Mouse (Mus musculus): ENCODE results near the gene Ticam1. TPM values are rescaled to one million over a fixed set of nuclear protein-coding genes. Genes with fewer than 3 reads are reported as not detected.

The Ticam1 gene
- polyA plus RNA-seq, 1 experiment from 2014 or later = 1.6 TPM

GRCm38 (mm10) chr17:56303847-56304586 is 27.4 kb upstream of the Ticam1 start:
- Histone ChIP-seq H3K4me1 (ENCODE audit: control insufficient read depth, insufficient read depth, low read length) (peaks cover 17% of the 10 kb centered on the region), H3K27ac (replicated peaks; ENCODE audit: low read depth, low read length) (0 out of 2 replicates have a peak overlapping the region, but pooled peaks have one; percentile 32), H3K9me3 (ENCODE audit: control insufficient read depth, low read length) (no peaks in the 10 kb centered on the region), H3K4me3 (replicated peaks; ENCODE audit: low read depth, low read length) (peak overlapping the region; percentile 73), H3K9ac (replicated peaks; ENCODE audit: low read length) (peak overlapping the region; percentile 53), H3K36me3 (ENCODE audit: control insufficient read depth, insufficient read depth, low read length) (0 out of 2 replicates have a peak, but pooled peaks cover 2% of the 10 kb centered on the region), H3K4me2 (ENCODE audit: low read length) (peak overlapping the region; percentile 86), H3K27me3 (ENCODE audit: control insufficient read depth, insufficient read depth, low read length) (no peaks in the 10 kb centered on the region)
- under 1% methylated on average over 68 of the region's 68 CpGs for WGBS
- ATAC-seq (ENCODE audit: low FRiP score, low TSS enrichment) = peak; percentile 95
- DNase-seq = peak; percentile 97

- H3K27me3 ChIP-seq (ENCODE audit: control insufficient read depth, insufficient read depth, low read length) = no peaks in the 10 kb centered on the region
- H3K9me3 ChIP-seq (ENCODE audit: control insufficient read depth, low read length) = no peaks in the 10 kb centered on the region
- peak within 1 kb of the TSS; percentile 53; the same call in 1 of the 2 replicates for H3K9ac ChIP-seq (replicated peaks; ENCODE audit: low read length)
- H3K4me3 ChIP-seq (replicated peaks; ENCODE audit: low read depth, low read length) = peak within 1 kb of the TSS; percentile 73
- peaks cover 17% of the 10 kb centered on the region for H3K4me1 ChIP-seq (ENCODE audit: control insufficient read depth, insufficient read depth, low read length)
- under 1% methylated on average over 43 of the region's 43 CpGs for WGBS
- H3K4me2 ChIP-seq (ENCODE audit: low read length) = peak within 1 kb of the TSS; percentile 86
- peak; percentile 57 for DNase-seq
- ATAC-seq (ENCODE audit: low FRiP score, low TSS enrichment) = peak; percentile 15
- H3K36me3 ChIP-seq (ENCODE audit: control insufficient read depth, insufficient read depth, low read length) = no peaks in the 10 kb centered on the region
- 0 out of 2 replicates have a peak within 1 kb of the TSS, but pooled peaks have one; percentile 32 for H3K27ac ChIP-seq (replicated peaks; ENCODE audit: low read depth, low read length)
Observed at GRCm38 (mm10) chr17:56303160-56303846, 26.7 kb upstream of the Ticam1 start, which contains the start of gene Uhrf1. TSS of gene Uhrf1 (plus strand) at chr17:56303321.

- DNase-seq (no peak), ATAC-seq (ENCODE audit: low FRiP score, low TSS enrichment) (no peak)
- H3K9ac ChIP-seq (replicated peaks; ENCODE audit: low read length) = no peak overlapping the region
- no peaks in the 10 kb centered on the region for H3K27me3 ChIP-seq (ENCODE audit: control insufficient read depth, insufficient read depth, low read length)
- 13% methylated on average over 13 of the region's 13 CpGs for WGBS
- no peak overlapping the region for H3K4me3 ChIP-seq (replicated peaks; ENCODE audit: low read depth, low read length)
- no peaks in the 10 kb centered on the region for H3K36me3 ChIP-seq (ENCODE audit: control insufficient read depth, insufficient read depth, low read length)
- peak overlapping the region; percentile 86; the same call in 1 of the 2 replicates for H3K4me2 ChIP-seq (ENCODE audit: low read length)
- peaks cover 17% of the 10 kb centered on the region for H3K4me1 ChIP-seq (ENCODE audit: control insufficient read depth, insufficient read depth, low read length)
- no peaks in the 10 kb centered on the region for H3K9me3 ChIP-seq (ENCODE audit: control insufficient read depth, low read length)
- H3K27ac ChIP-seq (replicated peaks; ENCODE audit: low read depth, low read length) = no peak overlapping the region
Observed at GRCm38 (mm10) chr17:56302363-56302996, 25.9 kb upstream of the Ticam1 start.

GRCm38 (mm10) chr17:56300186-56300585 is 23.6 kb upstream of the Ticam1 start, which contains the start of gene Arrdc5:
TSS of gene Arrdc5 (minus strand) at chr17:56300286.
- H3K4me1 ChIP-seq (ENCODE audit: control insufficient read depth, insufficient read depth, low read length) = peaks cover 17% of the 10 kb centered on the region
- WGBS = 95% methylated on average over 9 of the region's 9 CpGs
- H3K4me3 ChIP-seq (replicated peaks; ENCODE audit: low read depth, low read length) = no peak within 1 kb of the TSS
- no peak within 1 kb of the TSS for H3K4me2 ChIP-seq (ENCODE audit: low read length)
- DNase-seq = no peak
- H3K27ac ChIP-seq (replicated peaks; ENCODE audit: low read depth, low read length) = no peak within 1 kb of the TSS
- H3K9me3 ChIP-seq (ENCODE audit: control insufficient read depth, low read length) = no peaks in the 10 kb centered on the region
- no peaks in the 10 kb centered on the region for H3K36me3 ChIP-seq (ENCODE audit: control insufficient read depth, insufficient read depth, low read length)
- H3K27me3 ChIP-seq (ENCODE audit: control insufficient read depth, insufficient read depth, low read length) = no peaks in the 10 kb centered on the region
- no peak within 1 kb of the TSS for H3K9ac ChIP-seq (replicated peaks; ENCODE audit: low read length)
- ATAC-seq (ENCODE audit: low FRiP score, low TSS enrichment) = no peak

- Histone ChIP-seq H3K9ac (replicated peaks; ENCODE audit: low read length) (no peak overlapping the region), H3K36me3 (ENCODE audit: control insufficient read depth, insufficient read depth, low read length) (no peaks in the 10 kb centered on the region), H3K27me3 (ENCODE audit: control insufficient read depth, insufficient read depth, low read length) (no peaks in the 10 kb centered on the region), H3K9me3 (ENCODE audit: control insufficient read depth, low read length) (no peaks in the 10 kb centered on the region), H3K4me3 (replicated peaks; ENCODE audit: low read depth, low read length) (no peak overlapping the region), H3K4me1 (ENCODE audit: control insufficient read depth, insufficient read depth, low read length) (peaks cover 3% of the 10 kb centered on the region), H3K4me2 (ENCODE audit: low read length) (no peak overlapping the region), H3K27ac (replicated peaks; ENCODE audit: low read depth, low read length) (no peak overlapping the region)
- DNase-seq (no peak), ATAC-seq (ENCODE audit: low FRiP score, low TSS enrichment) (no peak)
- WGBS = 97% methylated on average over 1 of the region's 1 CpGs
Observed at GRCm38 (mm10) chr17:56298238-56298637, 21.7 kb upstream of the Ticam1 start.

- Histone ChIP-seq H3K4me1 (ENCODE audit: control insufficient read depth, insufficient read depth, low read length) (peaks cover 4% of the 10 kb centered on the region; the same call in 1 of the 2 replicates), H3K4me2 (ENCODE audit: low read length) (no peak overlapping the region), H3K27me3 (ENCODE audit: control insufficient read depth, insufficient read depth, low read length) (no peaks in the 10 kb centered on the region), H3K9me3 (ENCODE audit: control insufficient read depth, low read length) (no peaks in the 10 kb centered on the region), H3K4me3 (replicated peaks; ENCODE audit: low read depth, low read length) (no peak overlapping the region), H3K9ac (replicated peaks; ENCODE audit: low read length) (no peak overlapping the region), H3K36me3 (ENCODE audit: control insufficient read depth, insufficient read depth, low read length) (no peaks in the 10 kb centered on the region), H3K27ac (replicated peaks; ENCODE audit: low read depth, low read length) (no peak overlapping the region)
- DNase-seq = no peak
- no peak for ATAC-seq (ENCODE audit: low FRiP score, low TSS enrichment)
- 83% methylated on average over 1 of the region's 1 CpGs for WGBS
Observed at GRCm38 (mm10) chr17:56296201-56296600, 19.6 kb upstream of the Ticam1 start.

GRCm38 (mm10) chr17:56294241-56294640 is 17.7 kb upstream of the Ticam1 start:
- Histone ChIP-seq H3K36me3 (ENCODE audit: control insufficient read depth, insufficient read depth, low read length) (no peaks in the 10 kb centered on the region), H3K27me3 (ENCODE audit: control insufficient read depth, insufficient read depth, low read length) (no peaks in the 10 kb centered on the region), H3K27ac (replicated peaks; ENCODE audit: low read depth, low read length) (no peak overlapping the region), H3K4me3 (replicated peaks; ENCODE audit: low read depth, low read length) (no peak overlapping the region), H3K9me3 (ENCODE audit: control insufficient read depth, low read length) (no peaks in the 10 kb centered on the region), H3K4me2 (ENCODE audit: low read length) (no peak overlapping the region), H3K9ac (replicated peaks; ENCODE audit: low read length) (no peak overlapping the region), H3K4me1 (ENCODE audit: control insufficient read depth, insufficient read depth, low read length) (peaks cover 18% of the 10 kb centered on the region)
- DNase-seq = no peak
- no peak for ATAC-seq (ENCODE audit: low FRiP score, low TSS enrichment)
- 91% methylated on average over 19 of the region's 19 CpGs for WGBS

- ATAC-seq (ENCODE audit: low FRiP score, low TSS enrichment) (no peak), DNase-seq (no peak)
- Histone ChIP-seq H3K36me3 (ENCODE audit: control insufficient read depth, insufficient read depth, low read length) (no peaks in the 10 kb centered on the region), H3K9ac (replicated peaks; ENCODE audit: low read length) (no peak overlapping the region), H3K27me3 (ENCODE audit: control insufficient read depth, insufficient read depth, low read length) (no peaks in the 10 kb centered on the region), H3K27ac (replicated peaks; ENCODE audit: low read depth, low read length) (no peak overlapping the region), H3K9me3 (ENCODE audit: control insufficient read depth, low read length) (no peaks in the 10 kb centered on the region), H3K4me1 (ENCODE audit: control insufficient read depth, insufficient read depth, low read length) (peaks cover 22% of the 10 kb centered on the region), H3K4me3 (replicated peaks; ENCODE audit: low read depth, low read length) (no peak overlapping the region), H3K4me2 (ENCODE audit: low read length) (no peak overlapping the region)
- 78% methylated on average over 1 of the region's 1 CpGs for WGBS
Observed at GRCm38 (mm10) chr17:56293291-56293690, 16.7 kb upstream of the Ticam1 start.
